Mouse (Mus musculus) gastrocnemius, postnatal 25 days (tissue): ENCODE data around the gene Plekhg1. TPM values are rescaled to one million over a fixed set of nuclear protein-coding genes. Genes with fewer than 3 reads are reported as not detected.
A peak's percentile ranks its signal among the peaks of the same experiment; 100 is the strongest.

Source experiments
- DNase-seq: peaks from one replicate; pipeline ENCODE4 v3.0.0; 2022
- total RNA-seq, 2 experiments: library from RNA; stranded (reverse); gene quantifications; 1 replicate in 1 of 2; 2 replicates in 1 of 2; pipeline ENCODE4 v1.2.3; 2021

Gene Plekhg1
- total RNA-seq, 2 experiments from 2014 or later: 3.4 to 3.8 TPM

DNA sequence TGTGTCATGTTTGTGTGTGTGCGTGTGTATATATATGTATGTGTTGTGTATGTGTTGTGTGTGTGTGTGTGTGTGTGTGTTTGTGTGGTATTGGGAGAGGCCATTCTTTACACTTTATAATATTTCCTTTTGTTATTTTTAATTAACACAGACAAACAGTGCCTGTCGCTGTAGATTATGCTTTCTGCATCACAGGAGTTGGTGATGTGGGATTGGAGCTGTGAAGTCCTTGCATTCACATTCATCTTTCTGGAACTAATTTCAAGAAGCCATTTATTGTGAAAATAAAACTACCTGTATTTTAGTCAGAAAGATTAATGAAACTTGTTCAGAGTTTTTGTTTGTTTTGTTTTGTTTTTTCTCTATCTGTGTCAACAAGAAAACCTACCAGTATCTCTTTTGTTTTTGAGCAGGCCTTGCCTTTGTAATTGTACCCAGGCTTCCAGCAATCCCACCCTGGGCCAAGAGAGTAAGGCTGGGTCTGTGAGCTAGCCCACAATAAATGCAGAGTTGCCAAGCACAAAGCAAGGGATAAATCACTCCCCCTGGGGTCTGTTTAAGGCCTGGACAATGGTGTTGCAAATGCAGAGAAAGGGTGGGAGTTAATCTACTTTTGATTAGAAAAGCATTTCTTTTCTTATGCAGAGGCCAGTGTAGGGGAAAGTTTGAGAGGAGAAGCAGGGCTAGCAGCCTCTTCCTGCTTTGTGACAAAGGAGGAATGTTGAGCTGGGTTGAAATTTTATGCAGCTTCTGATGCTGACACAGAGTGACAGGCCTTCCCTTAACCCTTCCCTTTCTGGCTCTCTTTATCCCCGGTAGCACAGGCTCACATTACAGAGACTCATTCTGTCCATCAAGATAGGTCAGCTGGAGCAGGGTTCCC lies 151.5 kb downstream of the Plekhg1 start:
- DNase-seq: no peak

DNA sequence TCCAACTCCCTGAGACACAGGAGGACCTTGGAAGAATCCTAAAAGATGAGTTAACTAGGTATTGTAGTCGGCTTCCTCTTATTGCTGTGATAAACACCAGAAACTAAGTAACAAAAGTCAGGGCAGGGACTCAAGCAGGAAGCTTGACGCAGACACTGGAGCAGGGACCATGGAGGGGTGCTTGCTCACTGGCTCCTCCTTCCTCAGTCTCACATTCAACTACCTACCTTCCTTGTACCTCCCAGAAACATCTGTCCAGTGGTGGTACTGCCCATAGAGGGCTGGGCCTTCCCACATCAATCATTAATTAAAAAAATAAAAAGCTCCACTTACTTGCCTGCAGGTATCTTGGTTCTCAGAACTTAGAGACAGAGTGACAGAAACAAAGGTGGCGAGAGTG lies 152.2 kb downstream of the Plekhg1 start:
- no peak for DNase-seq

DNA sequence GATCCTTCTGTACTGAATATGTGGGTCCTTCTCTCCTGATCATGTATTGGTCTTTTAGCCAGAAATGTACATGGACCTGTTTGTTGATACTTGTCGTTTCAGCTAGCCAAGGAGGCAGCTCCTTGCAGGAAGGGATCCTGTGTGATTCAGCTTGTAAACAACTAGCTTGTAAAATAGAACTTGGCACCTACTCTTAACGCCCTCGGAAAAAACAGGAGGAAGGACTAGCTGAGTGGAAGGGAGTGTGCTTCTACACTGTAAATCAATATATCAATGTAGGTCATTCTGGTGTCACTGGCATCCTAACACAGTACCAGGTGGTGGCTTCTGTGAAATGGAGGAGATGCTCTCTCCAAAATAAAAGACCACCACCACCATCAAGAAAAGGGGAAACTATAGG lies 157.9 kb downstream of the Plekhg1 start:
- DNase-seq: no peak

DNA sequence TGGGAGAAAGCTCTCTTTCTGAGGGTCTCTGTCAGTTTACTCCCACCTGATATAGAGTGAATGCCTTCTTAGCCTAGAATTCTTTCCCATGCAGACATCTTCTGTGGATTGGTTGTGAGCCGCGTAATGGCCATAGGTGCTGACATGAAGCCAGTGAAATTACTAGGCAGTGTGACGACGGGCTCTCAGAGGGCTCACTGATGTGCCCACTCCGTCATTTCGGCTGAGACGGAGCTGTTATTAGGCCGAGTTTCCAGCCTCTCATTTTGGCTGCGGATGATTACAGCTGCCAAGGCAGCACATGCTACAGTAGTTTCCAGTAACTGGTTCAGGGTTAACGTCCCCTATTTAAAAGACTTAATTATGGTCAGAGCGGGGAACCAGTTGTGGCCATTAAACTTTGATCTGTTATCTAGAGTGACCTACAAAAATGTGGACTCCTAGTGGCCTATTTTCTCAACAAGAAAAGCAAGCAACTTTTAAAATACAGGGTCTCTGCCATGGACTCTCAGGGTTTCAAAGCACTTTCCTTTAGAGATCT lies 160.3 kb downstream of the Plekhg1 start:
- DNase-seq: no peak

DNA sequence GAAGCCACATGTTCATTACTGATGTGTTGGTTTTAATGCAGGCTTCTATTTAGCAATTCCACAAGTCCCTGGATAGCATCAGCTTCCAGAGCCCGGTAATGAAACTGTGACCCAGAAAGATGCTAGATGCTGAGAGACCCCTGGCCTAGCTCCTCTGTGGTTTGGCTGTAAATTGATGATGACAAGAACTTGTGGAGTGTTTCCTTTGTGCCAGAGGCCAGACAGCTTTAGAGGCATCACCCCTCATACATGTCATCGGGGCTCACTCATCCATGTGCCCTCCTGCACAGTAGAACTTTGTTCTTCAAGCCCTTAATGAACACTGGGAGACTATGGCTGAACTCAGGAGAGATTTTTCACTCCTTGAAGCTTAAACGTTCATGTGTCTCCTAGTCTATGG lies 165.6 kb downstream of the Plekhg1 start:
- DNase-seq: no peak

DNA sequence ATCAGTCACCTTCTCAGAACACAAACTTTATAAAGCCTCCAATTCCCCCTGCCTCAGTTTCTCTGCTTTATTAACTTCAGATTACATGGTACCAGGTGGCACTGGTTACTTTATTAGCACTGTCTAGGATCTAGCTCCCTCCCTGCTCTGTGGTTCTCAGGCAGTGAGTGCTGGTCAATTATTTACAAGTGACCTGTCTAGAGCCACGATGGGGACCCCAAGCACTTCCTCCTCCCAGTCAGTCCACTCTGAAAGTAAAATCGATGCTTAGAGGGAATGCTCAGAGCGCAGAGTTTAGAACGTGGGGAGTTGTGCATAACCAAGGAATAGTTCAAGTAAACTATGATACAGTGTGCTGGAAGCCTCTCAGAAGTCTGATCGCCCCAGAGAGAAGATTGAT lies 173.9 kb downstream of the Plekhg1 start:
- no peak for DNase-seq

DNA sequence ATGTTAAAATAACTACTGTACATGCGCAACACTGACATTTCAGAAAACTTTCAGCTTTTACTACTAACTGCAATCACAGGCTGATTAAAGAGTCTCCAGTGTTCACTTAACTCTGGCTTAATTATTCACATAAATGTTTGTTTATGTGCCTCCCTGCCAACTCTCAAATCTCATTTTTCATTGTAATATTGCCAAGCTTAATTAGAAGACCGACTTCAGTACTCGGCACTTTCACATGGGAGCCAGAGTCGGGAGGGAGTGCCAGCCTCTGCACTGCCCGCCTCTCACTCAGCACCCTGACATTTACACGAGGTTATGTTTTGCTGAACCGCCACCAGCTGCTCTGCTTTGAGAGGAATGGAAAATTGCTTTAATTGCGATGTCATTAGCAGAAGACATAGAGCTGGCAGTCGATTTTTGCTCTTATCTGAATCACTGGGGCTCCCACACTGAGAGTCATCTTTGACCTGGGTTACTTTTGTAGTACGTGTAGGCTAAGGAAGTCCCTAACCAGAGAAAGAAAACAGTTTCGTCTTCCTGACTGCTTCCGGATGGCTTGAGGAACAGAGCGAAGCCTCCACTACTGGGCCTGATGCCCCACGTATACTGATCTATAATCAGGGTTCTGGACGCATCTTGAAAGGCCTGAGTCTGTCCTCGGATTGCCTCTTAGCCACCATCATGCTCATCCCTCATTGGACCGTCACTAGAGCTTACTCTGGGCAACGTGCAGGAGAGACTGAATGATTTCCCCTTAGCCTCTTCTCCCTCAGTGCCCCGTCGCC lies 180.4 kb downstream of the Plekhg1 start:
- DNase-seq: no peak

DNA sequence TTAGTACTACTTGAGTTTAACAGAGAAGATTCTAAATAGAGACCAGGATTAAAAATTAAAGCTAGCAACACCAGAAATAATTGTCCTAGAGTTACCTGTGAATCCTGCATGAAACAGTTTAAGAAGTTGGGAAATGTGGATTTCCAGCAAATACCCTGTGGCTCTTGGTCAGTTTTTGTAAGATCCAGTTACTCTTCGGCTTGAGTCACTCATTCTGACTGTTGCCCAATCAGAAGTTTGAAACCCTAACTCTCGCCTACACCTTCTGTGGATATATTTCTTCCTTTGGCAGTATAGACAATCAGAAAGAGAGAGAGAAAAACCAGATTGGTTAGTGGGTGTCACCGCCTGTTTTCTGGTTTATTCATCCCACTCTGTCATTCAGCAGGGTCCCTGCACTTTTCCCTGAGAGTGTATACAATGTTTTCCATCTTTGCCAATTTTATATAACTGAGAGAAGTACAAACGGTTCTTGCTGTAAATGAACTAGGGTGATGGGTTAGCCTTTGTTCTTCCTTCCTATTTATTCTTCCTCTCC lies 187.9 kb downstream of the Plekhg1 start:
- no peak for DNase-seq

DNA sequence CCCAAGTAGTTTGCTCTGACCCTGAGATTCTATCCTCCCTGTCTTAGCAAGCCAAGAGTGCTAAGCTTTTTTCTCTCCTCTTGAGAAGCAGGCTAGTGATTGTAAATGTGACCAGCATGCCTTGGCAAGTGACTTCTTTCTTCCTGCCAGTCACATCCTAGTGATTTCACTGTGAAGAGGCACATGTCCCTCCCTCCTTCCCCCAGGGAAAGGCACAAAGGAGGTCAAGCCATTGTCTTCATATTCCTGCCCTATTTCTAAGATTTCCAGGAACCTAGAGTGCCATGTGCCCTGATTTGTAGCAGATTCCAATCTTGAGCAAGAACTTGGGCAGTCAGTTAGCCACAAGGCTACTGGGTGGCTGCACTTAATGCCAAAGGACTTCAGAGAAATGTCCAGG lies 191.7 kb downstream of the Plekhg1 start:
- no peak for DNase-seq

DNA sequence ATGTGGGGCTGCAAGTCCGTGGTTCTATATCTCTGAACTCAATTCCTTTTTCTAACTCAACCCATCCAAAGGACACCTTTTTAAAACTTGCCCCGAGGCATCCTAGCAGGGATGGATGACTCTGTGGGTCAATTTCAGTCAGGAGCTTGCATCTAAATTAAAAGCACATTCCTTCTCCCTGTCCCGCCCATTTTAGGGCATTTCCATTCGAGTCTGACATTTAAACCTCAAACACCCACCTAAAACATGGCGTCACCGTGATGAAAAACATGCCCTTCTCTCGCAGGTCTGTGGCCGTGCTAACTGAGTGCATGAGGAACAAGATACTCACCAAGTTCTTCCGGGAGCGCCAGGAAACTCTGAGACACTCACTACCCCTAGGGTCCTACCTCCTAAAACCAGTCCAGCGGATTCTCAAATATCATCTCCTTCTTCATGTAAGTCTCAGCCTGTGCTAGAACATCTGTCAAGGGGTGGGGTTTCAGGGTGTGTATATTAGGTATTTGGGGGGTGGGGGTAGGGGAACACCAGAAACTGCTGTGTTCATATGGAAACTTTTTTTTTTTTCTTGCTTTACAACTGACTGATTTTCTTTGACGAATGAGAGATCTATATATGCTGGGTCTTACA lies 193.3 kb downstream of the Plekhg1 start:
- no peak for DNase-seq

DNA sequence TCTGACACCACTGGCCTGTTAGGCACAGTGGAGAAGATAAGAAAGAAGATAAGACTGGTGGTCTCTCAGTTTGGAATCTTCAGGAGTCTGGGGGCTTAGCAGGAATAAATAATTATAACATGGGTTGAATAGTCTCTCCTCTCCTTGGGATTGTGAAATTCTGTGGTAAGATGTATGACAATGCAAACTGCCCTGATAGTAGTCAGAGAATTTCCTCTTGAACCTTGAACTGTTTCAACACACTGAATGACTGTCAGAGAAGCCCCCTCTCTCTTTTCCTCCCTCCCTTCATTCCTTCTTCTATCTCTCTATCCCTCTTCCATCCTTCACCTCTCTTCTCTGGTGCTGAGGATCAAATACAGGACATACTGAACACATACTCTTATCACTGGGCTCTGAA lies 196.7 kb downstream of the Plekhg1 start:
- DNase-seq: no peak

DNA sequence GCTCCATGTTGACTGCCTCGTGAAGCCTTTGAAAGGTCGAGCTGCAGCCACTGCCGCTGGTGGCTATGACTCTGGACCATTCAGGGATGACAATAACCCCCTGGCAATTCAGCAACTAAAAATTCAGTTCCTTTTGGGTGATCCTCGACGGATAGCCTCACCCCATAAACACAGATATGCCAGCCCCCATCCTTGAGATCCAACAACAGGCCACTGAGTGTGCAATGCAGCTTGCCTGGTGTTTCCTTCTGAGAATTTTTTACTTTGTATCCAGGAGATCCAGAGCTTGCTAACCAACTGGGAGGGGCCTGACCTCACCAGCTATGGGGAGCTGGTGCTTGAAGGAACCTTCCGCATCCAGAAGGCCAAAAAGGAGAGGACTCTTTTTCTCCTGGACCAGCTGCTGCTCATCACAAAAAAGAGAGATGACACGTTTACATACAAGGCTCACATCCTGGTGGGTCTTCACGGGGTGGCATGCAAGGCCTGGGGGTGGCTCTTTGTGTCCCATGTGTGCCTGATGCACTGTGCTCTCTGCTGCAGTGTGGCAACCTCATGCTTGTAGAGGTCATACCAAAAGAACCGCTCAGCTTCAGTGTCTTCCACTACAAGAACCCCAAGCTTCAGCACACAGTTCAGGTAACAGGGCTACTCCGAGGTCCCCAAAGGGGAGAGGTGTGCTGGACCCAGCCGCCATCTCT lies 199.9 kb downstream of the Plekhg1 start:
- no peak for DNase-seq

DNA sequence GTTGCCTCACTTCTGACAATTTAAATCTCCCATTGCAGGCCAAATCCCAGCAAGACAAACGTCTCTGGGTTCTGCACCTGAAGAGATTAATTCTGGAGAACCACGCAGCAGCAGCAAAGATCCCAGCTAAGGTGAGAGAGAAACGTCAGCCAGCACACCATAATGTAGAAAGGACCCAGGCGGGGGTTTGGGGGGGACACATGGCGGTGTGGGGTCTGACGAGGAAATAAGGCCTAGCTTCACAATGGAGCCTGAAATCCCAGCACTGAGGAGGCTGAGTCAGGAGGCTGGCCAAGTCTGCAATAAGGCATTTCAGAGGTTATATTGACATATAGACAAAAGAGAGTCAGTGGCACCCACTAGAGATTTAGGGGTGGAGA lies 200.4 kb downstream of the Plekhg1 start:
- DNase-seq: no peak

DNA sequence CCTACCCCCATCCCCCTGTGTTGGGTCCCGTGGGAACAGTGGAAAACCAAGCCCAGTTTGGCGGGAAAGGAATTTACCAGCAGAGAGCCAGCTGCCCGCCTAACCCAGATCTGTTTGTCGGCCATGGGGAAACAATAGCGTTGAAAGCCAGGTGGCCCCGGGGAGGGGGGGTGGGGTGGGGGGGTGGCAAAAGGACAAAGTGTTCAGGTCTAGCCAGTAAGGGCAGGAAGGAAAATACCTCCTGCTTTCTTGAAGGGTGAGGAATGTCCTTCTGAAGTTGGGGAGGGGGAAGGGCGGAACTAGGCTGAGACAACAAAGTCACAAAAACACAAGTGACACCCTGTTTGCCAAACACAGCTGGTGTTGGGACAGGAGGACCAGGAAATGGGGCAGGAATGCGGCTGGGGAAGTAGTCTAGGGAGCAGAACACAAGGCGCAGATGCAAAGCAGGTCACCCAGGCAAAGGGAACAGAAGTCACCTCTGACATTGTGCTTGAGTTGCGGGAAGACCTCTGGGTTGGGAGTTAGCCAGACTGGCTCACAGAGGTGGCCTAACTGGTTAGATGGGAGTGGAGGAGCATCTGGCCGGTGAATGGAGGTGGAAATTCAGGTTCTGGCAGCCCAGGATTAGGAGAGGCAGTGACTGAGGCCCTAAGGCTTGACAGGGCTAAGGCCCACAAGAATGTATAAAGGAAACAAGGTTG lies 201.0 kb downstream of the Plekhg1 start:
- DNase-seq: peak; percentile 53

DNA sequence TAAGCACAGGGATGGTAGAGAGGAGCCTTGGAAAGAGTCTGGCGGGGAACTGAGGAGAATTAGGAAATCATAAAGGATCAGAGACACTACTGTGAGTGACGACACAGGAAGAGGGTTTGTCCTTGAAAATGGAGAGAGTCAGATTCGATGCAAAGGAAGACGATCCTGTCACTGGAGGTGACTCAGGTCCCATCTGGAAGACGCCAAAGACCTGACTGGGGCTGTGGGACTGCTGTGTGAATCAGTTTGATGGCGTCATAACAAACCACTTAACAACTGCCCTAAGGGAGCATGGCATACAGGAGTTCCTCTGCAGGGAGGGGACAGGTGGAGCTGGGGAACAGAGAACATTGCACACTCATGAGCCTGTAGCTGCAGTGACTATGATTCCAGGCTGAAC lies 202.1 kb downstream of the Plekhg1 start:
- no peak for DNase-seq

DNA sequence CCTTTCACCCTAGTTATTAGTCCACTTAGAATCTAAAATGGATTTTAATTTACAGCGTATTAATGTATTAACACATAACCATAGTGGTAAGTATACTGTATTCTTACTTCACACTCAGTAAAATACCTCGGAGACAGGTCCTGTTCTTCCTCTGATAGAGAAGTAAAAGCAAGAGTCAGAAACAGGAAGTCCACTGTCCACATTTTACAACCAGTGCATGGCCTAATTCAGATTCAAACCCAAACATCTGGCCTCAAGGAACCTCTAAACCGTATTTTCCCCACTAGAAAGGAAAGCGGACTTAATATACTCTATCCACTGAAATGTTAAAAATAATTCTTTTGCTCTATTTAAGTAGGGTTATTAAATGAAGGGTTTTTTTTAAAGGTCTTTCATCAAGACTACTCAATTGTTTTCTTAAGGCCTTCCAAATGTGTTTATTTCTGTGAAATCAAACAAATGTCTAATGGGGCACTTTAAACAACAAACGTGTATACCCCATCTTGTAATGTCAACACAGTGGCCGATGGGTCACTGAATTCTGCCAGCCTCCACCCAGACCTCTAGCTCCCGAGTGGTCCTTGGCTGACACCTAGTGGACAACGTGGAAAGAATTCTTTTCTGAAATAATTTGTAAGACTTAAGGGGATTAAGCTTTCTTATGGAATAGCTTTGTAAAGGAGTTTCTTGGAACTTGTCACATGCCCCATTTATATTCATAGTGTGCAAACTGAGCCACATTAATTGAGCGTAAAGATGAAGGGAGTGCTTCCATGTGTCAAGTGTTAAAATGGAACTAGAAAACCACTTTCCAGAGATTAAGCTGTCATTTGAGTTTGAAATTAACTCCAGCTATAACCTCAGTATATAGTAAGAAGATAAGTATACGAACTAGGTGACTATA lies 203.6 kb downstream of the Plekhg1 start:
- DNase-seq: no peak

DNA sequence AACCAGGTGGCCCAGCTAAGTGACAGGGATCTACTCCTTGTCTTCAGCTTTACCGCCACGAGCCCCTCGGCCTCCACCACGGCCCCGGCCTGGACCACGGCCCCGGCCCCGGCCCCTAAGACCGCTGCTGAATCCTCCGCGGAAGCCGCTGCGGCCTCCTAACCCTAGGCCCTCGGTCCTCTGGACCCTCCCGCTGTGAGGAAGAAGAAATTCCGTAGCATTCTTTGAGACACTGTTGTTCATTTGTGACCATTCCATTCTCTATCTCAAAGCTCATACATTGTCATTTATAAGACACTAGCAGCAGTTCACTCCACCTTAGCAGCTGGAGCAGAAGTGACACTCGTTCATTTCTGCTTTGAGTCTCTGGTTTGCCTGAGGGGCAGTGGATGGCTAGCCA lies 206.7 kb downstream of the Plekhg1 start:
- no peak for DNase-seq

DNA sequence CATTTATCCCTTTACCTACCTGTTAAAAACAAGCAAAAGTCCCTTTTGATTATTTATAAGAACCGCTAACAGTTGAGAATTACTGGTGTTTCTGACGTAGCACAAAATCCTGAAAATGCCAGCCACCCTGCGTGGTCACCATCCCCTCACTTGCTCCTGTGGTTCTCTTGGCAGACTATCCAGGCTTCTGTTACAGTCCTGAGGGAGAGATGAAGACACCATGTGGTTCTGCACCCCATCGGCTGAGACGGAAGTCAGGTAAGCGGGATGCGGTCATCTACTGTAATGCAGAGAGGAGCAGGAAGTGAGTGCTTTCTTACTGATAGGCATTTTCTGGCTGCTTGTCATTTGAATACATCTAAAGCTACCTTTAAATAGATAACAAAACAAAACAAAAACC lies 207.2 kb downstream of the Plekhg1 start:
- DNase-seq: no peak

DNA sequence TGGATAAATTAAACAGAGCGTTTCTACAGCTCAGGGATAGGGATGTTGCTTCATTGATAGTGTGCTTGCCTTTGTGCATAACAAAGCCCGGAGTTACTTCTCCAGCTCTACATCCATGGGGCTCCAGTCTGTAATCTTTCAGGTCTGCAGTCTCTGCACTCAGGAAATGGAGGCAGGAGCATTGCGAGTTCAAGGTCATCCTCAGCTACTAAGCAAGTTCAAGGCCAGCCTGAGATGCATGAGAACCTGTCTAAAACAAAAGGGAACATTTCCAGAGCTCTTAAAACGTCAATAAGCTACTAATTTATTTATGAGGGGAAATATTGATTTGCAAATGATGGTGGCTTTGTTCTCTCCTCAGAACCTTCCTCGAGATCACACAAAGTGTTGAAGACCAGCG lies 209.1 kb downstream of the Plekhg1 start:
- no peak for DNase-seq

DNA sequence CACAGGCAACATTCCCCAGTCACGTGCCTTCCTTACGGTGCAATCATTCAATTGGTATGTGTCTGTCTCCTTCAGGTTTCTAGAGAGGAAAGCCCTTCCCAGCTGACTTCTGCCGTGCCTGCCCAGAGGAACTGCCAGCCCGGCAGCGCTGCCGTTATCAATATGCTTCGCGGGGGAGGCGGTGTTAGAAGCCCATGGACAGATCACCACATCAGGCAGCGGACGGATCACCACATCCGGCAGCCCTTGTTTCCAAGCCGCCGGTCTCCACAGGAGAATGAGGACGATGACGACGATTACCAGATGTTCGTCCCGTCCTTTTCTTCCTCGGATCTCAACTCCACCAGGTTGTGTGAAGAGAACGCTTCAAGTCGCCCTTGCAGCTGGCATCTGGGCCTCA lies 216.3 kb downstream of the Plekhg1 start:
- no peak for DNase-seq
